Mouse (Mus musculus): Measurements from ENCODE around the gene Ndufa10.
"Not testable (repeated sequence)": the region's sequence is repeated elsewhere in the genome, so short reads cannot be mapped to it uniquely, and the experiment has no call there.

The Ndufa10 gene

DNA sequence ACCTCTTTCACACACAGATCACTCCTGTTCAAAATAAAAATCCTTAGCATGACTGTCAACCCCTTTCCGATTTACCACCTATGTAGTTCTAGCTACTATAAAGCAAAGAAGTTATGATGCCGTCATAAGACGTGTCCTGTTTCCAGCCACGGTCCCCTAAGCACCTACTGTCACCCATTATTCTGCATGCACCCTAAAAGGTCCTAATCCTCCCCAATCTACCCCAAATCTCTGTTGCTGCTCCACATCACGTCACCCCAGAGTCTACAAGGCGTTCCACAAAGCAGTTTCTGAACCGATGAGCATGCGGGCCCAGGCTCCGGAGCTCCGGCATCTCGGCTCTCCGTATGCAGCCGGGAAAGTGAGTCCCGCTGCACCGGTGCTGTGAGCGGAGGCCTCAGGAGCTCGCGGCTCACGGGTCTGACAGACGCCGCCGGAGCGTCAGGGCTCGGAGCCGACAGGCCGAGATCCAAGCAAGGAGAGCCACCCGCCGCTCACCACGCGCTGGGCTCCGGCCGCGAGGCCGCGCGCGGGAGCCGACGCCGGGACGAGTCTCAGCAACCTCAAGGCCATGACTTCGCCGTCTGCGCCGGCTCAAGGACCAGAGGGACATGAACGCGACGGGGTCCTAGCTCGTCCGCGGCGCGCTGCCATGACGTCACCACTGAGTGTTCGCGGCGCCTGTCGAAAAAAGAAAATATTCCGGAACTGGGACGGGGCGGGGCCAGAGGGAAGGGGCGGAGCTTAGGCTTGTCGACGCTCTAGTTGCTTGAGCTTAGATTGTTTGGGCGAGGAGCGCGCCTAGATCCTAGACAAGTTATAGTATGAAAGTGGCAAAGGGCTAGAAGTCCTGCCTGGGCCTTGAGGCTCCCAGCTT is at the start of gene Ndufa10:
TSS of gene Ndufa10 (minus strand) at position 696 of the 877 bp plus-strand sequence.
- DNase-seq (ENCODE audit: low spot score): peak; percentile 93

DNA sequence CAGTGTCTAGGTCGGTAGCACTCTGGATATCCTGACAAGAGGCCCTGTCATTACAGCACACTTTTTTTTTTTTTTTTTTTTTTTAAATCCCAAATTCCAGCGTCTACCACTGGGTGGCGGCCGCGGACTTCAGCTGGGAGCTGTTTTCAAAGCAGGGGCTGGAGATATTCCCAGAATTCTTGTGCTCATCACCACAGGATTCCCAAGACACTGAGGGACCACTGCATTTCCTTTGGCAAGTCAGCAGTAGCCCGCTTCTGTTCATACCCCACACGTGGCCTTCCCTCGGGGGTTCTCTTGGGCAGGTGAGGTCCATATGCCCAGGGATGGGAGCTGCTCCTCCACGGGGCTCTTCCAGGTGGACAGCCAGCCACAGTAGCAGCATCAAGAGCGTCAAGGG is 47.7 kb upstream of the Ndufa10 start:
- peak; percentile 29 for DNase-seq (ENCODE audit: low spot score)

DNA sequence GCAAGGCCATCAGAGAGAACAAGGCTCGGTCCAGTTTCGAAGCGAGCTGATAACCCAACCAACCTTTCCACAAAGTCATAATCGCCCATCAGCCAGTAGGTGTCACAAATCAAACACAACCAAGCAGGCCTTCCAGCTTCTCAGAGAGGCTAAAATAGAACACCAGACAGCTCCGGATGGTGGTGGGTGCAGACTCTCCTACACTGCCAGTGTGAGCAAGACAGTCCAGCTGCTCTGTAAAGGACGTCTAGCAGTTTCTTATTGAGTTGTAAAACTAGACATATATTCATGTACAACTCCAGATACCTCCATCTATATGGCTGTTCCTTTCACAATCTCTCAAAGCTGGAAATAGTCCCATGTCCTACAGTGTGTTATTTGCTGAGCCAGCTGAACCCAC is 45.4 kb upstream of the Ndufa10 start:
- DNase-seq (ENCODE audit: low spot score): no peak

DNA sequence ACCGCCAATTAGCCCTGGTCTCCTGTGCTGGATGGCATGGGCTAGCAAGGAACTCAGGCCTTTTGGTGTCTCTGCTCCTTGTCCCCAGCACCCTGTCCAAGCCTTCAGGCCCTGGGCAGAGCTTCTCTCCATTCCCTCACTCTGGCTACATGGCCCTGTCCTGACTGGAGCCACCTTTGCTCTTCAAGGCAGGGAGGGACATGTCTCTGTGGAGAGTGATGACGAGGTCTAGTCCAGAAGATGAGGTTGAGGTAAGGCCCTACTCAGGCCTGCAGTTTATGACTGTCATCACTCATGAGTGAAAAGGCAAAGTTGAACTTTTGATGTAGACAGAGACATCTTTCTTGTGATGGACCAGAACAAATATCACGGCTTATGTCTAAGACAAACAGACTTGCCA is 44.9 kb upstream of the Ndufa10 start, which contains the start of gene Olfr1414:
TSS of gene Olfr1414 (minus strand) at position 101 of the 400 bp plus-strand sequence.
- DNase-seq (ENCODE audit: low spot score): no peak

DNA sequence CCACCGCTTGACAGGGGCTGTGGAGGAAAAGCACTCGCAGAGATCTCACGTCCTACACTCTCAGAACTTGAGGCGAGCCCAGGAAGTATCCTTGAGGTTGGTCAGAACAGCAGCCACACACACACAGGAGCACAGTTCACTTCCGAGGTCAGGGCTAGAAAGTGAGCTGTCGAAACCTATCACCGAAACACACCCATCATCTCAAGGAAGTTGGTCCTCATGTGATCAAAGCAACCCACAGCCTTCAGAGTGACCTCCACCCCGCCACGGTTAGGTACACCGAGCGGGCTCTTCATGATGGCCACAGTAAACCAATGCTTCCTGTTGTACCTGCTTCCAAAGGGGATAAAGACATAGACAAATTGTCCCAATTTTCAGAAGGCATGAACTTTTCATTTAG is 41.7 kb upstream of the Ndufa10 start:
- DNase-seq (ENCODE audit: low spot score): no peak

DNA sequence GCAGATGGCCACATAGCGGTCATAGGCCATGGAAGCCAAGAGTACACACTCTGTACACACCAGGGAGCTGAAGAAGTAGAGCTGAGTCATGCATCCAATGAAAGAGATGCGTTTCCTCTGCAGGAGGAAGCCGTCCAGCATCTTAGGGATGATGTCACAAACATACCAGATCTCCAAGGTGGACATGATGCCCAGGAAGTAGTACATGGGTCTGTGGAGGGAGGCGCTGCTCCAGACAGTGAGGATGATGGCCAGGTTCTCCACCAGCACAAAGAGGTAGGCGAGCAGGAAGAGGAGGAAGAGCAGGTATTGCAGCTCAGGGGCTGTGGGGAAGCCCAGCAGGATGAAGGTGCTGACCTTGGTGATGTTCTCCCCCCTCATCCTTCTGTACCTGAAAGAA is 38.0 kb upstream of the Ndufa10 start:
- not testable (repeated sequence) for DNase-seq (ENCODE audit: low spot score)

DNA sequence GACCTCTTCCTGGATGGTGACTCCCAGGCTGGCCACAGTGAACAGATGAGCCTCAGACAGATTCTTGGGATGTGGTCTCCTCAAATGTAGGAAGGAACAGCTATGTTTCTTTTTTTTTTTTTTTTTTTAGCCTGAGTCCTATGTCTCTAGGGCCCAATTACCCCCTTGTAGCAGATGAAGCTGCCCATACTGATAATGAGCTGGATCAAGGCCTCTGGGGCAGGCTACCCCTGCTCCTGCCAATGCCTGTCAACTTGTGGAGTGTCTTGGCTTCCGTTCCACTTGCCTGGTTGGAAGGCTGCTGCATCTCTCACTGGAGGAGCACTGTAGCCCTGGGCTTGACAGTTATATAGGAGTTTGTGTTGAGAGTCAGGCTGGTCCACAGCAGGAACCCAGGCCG is 22.3 kb upstream of the Ndufa10 start, which contains the start of gene Olfr1415:
TSS of gene Olfr1415 (minus strand) at position 101 of the 400 bp plus-strand sequence.
- no peak for DNase-seq (ENCODE audit: low spot score)

DNA sequence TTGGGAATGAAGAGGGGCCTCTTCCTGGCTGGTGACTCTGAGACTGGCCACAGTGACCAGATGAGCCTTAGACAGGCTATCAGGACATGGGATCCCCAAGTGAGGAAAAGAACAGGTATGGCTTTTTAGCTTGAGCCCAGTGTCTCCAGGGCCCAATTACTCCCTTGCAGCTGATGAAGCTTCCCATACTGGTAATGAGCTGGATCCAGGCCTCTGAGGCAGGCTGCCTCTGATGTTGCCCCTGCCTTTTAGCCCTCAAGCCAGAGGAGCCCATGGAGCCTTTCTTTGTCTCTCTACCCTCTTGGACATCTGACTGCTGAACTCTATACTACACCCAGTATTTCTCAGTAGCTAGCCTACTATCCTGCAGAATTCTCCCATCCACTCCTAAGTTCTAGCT is 11.4 kb upstream of the Ndufa10 start, which contains the start of gene Olfr1416:
TSS of gene Olfr1416 (minus strand) at position 101 of the 400 bp plus-strand sequence.
- no peak for DNase-seq (ENCODE audit: low spot score)

DNA sequence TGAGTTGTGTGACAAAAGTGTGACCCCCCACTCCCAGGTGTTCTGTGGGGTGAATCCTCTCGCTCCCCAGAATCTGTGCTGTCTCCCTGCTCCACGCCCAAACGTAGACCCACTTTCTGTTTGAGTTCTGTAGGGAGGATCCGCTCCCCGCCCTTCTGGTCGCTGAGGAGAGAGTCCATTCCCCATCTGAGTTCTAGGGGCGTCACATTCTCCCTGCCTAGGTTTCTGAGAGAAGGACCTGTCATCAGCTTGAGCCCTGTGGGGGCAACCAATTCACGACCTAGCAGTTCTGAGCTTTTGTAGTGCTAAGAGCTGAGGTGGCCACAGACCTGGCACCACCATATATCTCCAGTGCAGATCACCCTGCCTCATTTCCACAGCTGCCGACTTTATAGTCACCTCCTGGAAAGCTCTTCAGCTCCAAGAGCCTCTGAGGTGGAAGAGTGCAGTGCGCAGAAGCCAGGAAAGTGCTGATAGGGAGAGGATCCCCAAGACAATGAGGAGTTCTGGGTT is 462 bp upstream of the Ndufa10 start:
- DNase-seq (ENCODE audit: low spot score): no peak

DNA sequence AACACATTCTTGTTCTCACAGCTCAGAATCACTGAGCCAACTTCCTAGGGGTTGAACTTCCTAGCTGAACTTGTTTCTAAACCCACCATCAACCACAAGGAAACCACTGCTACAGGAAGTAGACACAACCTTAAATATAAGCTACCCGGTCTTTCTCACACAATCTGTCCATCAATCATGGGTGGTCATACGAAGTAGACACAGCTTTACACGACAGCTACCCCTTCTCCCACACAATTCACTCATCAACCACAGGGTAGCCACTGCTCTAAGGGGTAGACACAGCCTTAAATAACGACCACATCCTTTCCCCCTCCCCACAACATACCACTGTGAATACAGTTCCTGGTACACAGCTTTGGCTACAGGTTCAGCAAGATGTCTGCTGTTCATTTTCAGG is 4.8 kb downstream of the Ndufa10 start:
- DNase-seq (ENCODE audit: low spot score): no peak

DNA sequence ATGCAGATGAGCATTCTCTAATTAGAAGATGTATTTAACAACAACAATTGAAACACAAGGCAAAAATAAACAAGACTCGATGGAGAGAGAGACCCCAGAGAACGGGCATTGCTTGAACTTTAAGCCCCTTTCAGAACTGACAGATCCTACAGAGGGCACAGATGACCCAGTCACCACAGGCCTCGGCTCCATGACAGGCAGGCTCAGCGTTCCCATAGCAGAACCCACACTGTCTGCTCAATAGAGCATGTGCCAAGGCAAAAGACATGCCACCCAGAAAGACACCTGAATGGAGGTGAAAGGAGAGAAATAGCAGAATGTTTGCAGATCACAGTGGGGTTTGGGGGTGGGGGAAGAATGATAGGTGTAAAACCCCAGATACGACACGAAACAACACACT is 15.2 kb downstream of the Ndufa10 start:
- no peak for DNase-seq (ENCODE audit: low spot score)

DNA sequence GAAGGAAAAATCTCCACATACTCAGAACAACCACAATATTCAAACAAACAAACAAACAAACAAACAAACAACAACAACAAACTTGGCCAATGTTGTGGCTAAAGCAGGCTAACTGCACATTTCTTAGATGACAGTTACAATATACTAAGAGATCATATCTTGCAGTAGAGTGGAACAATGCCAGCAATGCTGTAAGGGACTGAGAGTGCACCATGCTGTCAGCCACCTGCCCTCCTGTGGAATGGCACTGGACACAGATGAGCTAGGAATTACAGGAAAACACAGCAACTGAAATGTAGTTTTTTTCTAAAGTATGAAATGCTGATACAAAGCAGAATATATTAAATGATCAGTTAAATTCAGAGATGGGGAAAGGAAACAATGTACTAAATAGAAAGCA is 15.9 kb downstream of the Ndufa10 start:
- DNase-seq (ENCODE audit: low spot score): no peak

DNA sequence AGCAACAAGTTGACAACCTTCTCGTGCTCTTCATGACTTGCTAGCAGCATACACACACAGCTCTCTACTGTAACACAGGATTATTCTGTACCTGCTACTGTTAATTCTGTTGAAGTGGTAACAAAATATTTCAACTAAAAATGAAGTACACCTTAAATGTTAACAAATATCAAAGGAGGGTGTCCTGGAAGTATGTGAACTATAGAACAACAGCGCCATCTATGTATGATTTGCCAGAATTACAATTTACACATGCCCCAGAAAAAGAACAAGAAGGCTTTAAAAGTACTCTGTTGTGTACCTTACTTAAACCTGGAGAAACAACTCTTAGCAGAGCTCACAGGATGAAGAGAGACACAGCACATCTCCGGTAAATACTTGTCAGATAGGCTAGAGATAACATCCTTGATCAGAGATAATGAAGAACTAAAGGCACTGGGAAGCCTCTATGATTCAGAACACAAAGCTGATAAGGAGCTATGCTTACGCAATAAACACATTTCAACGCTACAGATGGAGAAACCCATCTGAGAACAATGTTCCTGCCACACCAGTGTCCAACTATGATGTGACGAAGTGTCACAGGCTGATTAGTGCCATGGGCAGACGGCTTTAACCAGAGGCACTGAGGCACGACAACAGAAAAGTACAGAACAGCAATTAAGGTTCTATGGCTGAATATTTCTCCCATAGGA is 19.8 kb downstream of the Ndufa10 start:
- DNase-seq (ENCODE audit: low spot score): no peak

DNA sequence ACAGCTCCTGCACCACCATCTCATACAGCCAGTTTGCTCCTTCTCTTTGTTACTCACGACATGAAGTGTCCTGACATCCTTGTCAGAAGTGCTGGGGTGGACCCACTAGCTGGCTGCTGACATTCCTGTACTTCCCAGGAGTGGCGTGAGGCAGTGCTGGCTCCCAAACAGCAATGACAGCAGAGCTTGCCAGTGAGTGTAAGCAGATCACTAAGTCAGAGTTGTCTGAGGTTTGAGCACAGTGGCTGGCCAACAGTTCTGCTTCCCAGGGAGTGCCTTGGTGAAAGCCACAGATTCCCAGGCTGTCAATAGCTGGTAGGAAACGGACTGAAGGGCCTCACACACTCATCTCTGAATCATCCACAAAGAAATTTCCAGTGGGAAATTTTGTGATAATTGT is 25.4 kb downstream of the Ndufa10 start:
- no peak for DNase-seq (ENCODE audit: low spot score)

DNA sequence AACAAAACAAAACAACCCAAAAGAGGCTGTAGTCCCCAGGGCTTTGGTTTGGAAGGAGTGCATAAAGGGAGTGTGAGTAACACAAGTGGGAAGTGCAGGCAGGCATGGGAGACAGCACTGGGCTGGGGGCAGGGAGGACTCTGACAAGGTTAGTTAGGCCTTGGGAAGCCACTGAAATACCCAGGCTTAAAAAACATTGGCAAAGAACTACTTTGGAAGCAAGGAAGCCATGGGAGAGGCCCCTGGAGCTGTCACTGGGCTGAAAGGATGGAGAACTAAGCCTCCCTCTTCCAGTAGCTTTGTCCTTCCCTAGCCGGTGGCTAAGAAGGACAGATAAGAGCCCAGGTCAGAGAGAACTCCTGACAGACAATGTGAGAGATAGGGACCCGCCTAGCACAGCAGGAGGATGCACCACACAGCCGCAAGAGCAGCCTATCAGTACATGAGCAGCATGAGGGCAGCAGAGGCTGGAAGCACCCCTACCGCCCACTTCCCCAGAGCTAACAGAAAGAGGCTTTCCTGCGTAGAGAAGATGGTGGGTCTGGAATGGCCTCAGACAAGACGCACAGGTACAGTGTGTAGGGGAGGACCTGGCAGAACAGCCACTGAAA is 32.1 kb downstream of the Ndufa10 start:
- peak; percentile 27 for DNase-seq (ENCODE audit: low spot score)

DNA sequence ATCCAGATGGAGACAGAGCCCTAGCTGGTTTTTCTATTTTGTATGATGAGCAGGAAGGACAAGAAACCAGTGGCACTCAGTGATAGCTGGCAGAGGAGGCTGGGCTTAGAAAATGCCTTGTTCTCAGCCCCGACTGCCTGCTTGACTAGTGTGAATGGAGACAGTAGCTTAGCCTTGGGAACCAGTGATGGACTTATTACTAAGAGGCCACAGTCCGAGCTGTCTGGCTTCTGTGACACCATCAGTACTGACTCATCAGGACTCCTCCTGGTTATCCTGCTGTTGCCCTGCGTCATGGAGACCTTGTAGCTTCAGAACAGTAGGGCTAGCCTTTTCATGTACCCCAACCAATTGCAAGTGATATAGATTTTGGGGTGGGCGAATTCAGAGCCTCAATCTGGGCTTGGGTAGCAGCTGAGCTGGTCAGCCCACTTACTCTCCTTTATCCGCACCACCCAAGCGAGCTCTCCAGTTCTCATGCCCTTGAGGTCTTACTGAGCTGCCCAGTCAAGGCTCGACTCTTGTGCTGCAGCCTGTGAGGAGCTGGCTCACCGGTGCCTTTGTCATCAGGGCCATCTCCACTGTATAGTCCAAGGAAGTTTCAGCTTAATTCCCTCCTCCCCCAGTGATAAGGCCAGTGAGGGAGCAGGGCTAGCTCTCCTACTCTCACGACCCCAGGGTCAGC is 33.5 kb downstream of the Ndufa10 start:
- no peak for DNase-seq (ENCODE audit: low spot score)

DNA sequence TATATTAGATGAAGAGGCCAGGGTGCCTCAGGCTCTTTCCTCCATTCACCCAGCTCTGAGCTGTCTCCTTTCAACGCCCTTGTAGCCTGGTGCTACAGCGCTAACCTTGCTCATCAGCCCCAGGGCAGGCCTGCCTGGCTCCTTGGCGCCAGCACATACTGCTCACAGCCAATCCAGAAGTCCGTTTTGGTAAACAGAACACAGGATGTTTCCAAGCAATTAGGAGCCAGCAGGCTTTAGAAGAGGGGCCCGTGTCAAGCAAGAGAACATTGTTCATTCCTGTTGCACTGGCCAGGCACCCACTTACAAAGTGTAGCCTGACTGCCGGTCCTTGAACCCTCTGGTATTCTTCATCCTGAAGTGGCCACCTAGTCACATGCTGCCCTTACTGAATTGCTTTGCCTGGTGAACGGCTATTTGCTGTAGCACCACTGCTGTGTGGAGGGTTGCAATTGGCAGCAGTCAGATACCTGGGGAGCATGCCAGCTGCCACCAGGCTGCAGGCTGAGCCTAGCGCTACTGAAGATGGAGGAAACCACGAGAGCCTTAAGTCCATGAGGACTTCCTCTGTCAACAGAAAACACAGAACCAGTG is 35.9 kb downstream of the Ndufa10 start:
- peak; percentile 12 for DNase-seq (ENCODE audit: low spot score)

DNA sequence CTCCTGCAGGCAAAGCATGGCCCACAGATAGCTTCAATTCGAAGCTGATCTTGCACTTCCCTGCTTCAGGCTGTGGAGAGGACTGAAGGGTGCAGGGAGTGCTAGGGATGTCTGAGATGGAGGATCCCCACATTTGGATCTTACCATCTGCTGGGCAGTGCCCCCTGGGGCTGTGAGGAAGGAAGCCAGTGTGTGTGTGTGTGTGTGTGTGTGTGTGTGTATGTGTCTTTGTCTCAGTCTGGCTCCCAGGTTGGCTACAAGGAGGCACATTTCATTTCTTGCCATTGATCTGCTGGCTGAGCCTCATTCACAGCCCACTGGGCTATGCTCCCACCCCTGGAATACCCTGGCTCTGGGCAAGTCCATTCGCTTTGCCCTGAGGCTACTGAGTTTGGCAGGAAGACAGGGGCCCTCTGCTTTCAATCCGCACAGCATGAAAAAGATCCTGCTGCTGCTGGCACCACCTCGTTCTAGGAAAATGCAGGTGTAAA is 36.8 kb downstream of the Ndufa10 start:
- no peak for DNase-seq (ENCODE audit: low spot score)

DNA sequence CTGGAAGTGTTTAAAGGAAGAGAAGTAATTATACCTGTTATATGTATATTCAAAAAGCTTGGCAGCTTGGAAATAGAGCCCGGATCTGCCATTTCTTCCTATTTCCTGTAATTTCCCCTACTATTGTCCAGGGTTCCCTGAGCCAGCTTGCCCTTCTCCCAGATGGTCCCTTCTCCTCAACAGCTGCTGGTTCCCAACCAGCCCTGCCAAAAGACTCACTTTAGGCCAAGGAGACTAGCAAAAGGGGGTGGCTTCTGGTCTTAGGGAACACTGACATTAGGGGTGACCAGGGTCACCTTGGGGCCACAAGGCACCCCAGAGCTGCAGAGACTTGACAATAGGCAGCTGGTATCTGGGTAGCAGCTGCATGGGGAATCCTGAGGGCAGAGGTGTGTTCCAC is 38.7 kb downstream of the Ndufa10 start:
- DNase-seq (ENCODE audit: low spot score): no peak

DNA sequence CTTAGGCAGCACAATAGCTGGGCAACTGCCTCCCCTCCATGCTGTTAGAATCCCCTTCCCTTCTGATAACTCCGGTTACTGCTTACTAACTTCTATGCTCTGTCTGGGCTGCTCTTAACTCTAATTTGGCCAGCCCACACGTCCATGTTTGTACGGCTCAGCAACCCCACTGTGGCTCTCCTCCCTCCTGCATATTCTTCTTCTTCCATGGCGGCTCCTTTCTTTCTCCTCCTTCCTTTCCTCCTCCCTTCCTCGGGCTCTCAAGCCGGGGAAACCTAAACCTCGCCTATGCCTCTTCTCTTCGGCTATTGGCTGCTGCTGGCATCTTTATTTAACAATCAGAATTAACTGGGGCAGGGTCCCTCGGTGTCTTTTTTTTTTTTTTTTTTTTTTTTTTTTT is 40.9 kb downstream of the Ndufa10 start:
- DNase-seq (ENCODE audit: low spot score): no peak

DNA sequence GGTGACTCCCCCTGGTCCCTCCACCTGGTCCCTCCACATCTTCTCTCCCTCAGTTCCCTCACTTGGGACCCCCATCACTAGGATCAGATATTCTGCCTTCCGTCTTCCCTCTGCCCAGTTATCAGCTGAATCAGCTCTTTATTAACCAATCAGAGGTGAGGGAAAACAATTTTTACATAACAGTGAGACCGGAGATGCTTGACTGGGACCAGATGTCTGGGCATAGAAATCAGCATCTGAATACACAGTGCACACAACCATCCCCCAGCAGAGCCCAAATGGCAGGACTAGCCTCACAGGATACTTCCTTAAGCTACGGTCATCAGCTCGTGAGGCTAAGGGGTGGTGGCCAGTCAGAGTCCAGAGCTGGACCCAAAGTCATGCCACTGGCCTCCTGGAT is 41.6 kb downstream of the Ndufa10 start:
- DNase-seq (ENCODE audit: low spot score): no peak
